Mouse (Mus musculus): ENCODE measurements around the gene Cend1. TPM values are rescaled to one million over a fixed set of nuclear protein-coding genes. Genes with fewer than 3 reads are reported as not detected.

Gene Cend1
- total RNA-seq, 4 experiments from 2014 or later: 0.78 to 1.7 (median 1.4) TPM

DNA sequence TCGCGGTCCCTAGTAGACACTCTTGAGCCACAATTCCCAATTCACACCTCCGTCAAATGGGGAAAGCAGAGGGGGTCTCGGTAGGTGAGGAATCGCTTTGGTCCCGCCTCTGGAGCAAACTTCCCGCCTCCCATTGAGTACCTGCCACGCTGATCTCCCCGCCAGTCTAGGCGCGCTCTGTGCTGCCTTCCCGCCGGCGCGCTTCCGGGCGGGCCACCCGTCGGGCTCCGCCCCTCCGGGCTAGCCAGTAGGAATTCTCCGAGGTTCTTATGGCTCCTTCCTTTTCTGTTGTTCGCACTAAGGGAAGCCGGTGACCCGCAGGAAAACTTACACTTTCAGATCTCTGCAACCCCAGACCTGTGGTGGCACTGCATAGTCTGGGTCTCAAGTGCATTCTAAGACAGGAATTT is 14.5 kb upstream of the Cend1 start, which contains the start of gene Pidd1:
Pidd1 (minus strand) TSS at position 198 of the 410 bp plus-strand sequence.
- DNase-seq (ENCODE audit: low spot score): no peak

DNA sequence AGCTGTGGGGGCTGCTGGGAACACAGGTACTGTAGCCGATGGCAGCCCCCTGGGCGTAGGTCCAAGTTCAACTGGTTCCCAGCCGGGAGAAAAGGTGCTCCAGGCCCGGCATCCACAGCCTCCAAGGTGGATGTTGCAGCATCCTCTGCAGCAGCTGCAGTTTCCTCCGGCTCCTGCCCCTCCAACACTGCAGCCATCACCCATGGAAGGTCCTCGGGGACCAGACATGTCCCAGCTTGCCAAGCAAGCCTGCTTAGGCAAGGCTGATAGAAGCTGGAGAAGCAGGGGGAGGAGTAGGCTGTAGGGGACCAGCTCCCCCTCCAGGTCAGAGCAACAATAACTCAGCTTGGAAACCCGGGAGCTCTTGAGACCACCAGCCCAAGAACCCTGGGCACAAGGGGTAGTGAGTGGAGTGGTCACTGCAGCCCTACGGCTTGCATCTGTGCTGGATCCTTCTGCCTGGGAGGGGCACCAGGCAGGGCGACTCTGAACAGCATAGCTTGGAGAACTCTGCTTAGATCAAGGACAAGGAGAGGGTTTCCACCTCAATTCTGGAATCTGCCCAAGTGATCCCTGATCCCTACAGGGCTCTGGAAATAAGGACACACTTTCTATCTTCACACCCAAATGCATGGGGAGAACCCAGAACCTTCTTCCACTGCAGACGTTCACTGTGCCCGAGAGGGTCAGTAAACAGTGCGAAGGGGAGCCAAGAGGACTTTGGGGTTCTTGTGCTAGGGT is 14.0 kb upstream of the Cend1 start:
- DNase-seq (ENCODE audit: low spot score): no peak

DNA sequence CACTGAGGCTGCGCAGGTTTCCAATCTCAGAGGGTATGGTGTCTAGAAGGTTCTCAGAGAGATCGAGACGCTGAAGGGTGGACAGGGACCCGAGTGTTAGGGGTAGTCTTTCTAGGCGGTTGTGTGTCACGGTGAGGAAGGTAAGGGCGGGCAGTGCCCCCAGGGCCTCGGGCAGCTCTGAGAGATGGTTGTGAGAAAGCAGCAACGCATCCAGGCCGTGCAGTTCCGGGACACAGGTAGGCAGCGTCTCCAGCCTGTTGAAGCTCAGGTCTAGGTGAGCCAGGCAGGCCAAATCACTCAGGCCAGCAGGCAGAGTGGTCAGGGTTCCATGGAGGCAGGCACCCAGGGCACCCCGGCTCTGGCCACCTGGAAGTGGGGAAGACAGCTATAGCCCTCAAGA is 12.9 kb upstream of the Cend1 start:
- no peak for DNase-seq (ENCODE audit: low spot score)

DNA sequence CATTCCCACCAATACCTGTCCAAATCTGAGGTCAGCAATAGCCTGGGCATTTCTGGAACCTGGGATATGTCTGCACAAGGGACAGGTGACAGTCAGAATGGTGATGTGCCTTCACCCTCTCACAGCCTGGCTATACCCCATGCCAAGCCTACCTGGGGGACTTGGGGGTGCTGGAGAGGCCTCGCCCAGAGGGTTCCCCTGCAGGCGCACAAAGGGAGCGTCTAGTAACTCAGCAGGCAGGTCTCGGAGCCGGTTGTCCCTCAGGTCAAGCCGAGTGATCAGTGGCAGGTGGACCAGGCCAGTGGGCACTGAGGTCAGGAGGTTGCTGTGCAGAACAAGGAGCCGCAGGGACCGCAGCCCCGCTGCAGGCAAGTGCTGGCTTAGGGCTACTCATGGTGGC is 12.2 kb upstream of the Cend1 start:
- no peak for DNase-seq (ENCODE audit: low spot score)

DNA sequence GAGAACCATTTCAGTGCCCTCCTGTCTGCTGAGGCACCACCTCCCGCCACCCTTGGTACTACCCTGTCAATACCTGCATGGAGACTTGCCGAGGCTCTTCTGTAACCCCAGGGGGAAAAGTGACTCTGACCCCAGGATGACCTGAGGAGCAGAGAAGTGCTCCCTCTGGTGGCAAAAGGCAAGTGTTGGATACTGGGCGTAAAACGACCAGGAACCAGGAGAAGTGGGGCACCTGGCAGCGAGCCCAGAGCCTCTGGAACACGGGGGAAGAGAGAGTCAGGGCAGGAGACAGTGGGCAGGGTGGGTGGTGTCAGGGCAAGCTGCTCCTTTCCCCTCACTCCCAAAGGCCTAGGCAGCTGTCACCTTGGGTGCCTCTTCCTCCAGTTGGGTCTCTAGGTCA is 11.3 kb upstream of the Cend1 start:
- no peak for DNase-seq (ENCODE audit: low spot score)

DNA sequence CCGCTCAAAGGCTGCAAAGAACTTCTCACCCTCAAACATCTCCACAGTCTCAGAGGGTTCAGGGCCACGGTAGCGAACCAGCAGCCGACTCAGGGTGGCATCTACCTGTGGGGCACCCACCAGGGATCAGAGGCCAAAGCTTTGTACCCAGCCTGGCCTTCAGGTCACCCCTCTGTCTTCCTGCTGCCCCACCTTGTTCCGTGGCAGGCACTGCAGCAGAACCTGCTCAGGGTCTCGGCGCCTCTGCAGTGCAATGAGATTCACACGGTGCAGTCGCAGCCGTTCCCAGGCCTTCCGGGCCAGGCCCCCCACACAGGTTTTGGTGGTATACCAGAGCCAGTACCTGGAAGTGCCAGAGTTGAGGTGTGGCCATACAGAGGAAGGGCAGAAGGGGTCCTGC is 10.5 kb upstream of the Cend1 start:
- DNase-seq (ENCODE audit: low spot score): no peak

DNA sequence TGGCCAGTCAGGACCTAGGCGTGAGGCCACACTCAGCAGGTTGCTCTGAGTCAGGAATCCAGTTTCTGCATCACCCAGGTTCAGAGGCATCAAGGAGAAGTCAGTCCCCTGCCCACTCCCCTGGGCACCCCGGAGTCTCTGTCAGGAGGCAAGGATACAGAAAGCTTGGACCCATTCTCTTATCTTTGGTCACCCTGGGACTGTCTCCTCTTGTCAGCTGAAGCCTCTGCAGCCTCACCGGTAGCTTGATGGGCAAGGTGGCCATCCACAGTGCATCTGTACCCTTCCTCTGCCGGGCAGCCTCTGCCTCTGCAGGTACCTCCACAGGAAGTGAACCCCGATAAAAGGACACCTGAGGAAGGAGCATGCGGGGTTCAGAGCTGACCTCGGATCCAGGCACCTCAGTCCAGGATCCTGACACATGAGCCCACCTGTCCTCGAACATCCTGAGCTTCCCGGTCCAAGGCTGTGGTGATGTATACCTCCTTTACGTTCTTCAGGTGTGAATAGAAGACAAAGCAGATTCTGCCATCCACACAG is 9.9 kb upstream of the Cend1 start:
- DNase-seq (ENCODE audit: low spot score): no peak

DNA sequence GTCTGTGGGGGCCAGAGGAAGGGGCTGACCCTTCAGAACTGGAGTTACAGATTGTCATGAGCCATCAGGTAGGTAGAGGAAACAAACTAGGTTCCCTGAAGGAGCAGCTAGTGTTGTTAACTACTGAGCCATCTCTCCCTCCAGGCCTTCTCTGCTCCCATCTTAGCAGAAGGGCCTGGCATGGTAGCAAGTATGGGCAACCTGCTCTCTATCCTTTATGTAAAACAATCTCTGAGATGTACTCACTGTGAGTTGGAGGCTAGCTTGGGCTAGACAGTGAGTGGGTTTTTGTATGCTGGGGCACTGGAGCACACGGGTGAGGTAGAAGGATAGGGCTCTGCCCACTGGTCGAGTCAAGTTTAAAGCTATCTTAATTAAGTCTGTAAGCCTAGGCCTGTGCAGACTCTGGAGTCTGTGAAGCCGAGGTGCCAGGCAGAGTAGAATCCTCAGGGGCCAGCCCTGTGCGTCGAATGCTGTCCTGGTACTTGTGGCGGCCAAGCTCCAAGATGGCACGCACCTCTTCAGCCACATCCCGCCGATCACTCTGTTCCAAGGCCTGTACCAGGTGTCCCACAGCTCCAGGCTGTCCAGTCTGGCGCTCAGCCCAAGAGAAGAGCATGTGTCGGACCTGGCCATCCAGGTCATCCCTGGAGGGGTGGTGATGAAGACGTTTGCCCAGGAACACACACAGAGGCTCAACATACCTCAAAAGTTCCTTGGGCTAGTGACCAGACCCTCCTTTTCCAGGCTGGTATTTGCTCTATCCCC is 9.1 kb upstream of the Cend1 start:
- DNase-seq (ENCODE audit: low spot score): no peak

DNA sequence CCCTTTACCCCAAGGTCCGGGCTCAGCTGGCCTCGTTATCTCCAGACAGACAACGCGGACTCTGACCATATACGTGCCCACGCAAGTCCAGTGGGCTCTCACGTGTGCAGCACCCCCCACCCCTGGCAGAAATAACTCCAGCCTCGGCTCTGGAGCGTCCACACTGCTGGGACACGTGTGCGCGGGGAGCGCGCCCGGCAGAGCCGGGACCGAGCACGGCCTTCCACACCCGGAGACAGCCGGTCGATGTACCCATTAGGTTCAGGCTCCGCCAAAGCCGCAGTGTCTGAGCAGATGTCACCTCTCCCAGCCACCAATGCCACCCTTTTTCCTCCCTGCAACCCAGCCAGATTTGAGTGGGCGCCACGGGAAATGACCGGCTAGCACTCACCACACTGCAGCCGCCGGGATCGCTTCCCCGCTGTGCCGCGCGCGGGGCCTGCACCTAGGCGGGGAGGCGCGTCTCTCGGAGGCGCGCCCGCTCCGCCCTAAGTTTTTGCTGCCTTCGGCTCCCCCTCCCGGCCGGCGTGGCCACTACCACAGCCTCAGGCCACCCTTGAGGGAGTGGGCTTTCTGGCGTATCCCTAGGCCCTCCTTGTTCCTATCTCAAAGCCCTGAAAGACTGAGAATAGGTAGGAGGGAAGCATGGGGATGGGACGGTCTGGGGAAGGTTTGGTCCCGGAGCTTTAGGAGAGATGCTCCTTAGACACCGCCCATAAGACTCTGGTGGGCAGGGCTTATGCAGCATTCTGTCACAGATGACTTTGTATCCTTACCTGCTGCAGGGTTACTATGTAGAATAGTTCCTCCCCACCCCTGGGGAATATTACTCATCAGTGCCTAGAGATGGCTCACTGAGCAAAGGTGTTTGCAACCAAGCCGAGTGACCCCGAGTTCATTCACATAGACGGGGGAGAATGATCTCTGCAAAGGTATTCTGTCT is 8.2 kb upstream of the Cend1 start, which contains the start of gene Slc25a22:
Slc25a22 (minus strand) TSS at position 715 of the 943 bp plus-strand sequence.
- peak; percentile 74 for DNase-seq (ENCODE audit: low spot score)

DNA sequence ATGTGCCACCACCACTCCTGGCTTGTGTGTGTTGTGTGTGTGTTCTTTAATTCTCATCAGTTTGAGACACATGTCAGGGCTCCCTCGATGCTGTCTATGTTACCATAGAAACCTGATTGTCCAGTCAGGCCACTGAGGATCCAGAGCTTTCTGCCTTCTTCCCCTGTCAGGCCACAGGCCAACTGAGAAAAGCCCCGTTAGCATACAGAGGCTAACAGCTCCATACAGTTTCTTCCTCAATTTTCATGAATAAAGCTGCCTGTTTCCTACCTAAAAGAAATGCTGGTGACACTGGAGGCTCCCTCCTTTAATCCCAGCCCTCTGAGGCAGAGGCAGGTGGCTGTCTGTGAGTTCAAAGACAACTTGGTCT is 7.2 kb upstream of the Cend1 start:
- no peak for DNase-seq (ENCODE audit: low spot score)

DNA sequence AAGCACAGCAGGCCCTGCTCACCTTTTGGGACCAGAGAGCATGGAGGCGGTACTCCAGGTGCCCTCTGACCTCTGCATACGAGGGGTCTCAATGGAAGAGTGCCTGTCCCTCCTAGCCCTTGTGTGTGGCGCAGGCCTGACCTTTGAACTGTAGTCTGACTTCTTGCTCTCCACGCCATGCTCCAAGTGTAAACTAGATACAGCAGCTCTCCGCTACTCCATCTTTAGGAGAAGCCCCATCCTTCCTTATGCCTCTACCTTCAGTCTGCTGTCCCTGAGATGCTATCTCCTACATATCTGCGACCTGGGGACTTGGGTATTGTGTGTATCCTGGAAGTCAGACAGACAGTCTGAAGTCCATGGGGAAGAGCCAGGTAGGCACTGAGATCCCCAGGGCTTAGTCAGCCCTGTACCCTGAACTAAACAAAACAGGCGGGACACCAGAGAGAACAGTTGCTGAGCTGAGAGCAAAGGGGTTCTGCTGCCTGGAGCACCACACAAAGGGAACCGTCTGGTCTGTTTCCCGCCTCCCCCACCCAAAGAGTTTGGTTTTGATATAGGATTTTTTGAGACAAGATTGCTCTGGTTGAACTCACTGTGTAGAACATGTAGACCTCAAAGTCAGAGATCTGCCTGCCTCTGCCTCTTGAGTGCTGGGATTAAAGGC is 6.7 kb upstream of the Cend1 start:
- no peak for DNase-seq (ENCODE audit: low spot score)

DNA sequence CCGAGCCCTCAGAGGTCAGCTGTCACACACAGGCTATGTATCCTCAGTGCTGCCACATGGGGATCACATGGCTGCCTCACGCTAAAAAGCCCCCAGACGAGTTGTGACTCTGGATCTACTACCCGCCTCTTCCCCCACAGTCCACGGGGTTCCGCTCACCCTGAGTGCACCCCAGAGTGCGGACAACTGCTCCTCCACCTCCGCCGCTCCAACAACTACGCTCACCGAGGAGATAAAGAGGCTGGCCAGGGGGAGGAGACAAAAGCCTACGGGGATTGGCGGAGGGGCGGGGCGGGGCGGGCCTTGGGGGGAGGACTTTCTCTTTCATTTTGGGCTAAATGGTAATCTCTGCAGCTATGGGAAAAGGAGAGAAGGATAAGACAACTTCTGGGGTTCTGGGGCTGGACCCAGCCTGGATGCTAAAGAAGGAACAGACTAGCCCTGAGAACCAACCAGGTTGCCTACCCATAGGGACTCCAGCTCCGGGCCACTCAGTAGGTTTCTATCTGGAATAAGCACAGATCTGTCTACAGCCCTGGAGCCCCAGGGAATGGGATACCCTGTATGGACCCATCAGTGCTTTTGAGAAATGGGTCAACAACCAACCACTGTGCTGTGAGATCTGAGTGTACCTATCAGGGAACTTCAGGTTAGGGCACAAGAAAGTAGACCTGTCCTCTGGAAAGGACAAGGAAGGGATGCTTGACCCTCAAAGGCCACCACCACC is 6.0 kb upstream of the Cend1 start:
- DNase-seq (ENCODE audit: low spot score): peak; percentile 55

DNA sequence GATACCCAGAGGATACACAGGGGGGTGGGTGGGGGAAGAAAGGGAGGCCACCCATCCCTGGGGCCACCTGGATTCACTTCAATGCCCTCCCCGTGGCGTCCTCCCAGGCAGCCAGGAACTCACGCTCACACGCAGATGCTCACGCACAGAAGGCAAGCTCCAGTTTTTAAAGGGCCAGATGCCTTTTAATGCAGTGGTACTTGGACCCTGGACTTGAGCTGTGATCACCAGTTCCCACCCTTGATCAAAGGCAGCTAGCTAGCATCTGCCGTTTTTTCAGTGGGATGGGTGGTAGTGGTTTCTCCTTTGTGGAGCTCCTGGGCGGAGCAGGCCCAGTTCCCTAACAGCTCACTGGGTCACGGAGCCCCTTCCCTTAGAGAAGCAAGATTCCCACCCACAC is 5.2 kb upstream of the Cend1 start:
- DNase-seq (ENCODE audit: low spot score): peak; percentile 65

DNA sequence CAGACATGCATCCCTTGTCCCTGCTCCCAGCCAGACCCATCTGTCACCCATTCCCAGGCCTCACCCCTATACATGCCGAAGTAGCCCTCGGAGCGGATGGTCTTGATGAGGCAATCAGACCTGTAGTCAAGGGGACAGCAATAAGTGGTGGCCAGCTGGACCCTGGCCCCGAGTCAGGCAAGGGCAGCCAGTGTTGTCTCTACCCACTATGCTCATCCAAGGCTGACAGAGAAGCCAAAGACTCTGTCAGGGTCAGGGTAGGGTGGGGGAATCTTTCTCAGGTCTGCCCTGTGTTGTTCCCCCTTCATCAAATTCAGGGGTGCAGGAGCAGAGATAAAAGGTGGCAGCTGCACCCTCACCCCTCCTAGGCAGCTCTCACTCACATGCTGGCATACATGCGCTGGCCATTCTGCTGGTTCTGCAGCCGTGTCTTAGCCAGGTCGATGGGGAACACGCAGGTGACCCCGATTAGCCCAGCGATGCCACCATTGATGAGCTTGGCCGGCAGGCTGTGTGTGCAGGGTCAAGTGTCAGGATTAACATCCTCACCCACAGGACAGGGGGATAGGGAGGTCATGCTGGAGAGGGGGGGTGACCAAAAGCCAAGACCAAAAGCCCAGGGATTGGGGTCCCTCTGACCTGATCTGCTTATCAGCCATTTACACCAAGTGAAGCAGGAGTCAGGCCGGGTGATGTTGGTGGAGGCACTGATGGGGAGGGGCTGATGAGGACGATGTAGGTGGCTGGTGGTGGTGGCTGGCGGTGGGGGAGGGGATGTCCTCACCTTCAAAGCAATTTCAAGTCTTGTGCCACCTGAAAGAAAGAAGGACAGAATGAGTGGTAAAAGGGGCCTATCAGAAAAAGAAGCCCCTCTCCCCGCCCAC is 4.5 kb upstream of the Cend1 start:
- DNase-seq (ENCODE audit: low spot score): no peak

DNA sequence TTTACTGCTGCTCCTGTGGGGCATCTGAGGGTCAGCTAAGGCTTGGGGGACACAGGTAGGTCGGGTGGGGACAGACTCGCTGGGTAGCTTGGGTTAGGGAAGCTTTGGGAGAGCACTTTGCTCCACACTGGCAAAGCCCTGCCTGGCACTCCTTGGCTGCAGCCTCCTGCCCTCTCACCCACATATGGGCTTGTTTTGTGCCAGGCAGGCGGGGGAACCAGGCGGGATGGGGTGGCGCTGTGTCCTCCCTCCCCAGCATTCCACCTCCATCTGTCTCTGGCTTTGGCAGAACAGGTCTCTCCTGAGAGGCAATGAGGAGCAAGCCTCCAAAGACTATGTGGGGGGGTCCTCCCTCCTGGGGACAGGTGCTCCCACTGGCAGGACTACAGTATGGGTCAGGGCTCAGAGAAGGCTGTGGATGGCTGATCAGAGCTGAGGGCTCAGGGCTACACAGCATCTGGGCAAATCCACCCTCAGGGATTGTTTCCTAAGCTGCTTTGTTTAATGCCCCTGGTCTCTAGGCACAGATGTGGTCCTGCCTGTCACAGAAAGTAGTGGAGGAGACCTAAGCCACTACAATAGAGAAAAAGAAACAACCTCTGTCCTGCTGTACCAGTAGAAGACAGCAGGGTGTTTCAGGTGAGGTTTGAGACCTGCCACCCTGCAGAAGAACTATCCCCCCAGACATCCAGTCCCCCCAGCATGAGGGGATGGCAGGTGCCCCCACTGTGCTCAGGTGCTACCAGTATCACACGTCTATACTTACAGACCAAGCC is 3.6 kb upstream of the Cend1 start:
- DNase-seq (ENCODE audit: low spot score): peak; percentile 53

DNA sequence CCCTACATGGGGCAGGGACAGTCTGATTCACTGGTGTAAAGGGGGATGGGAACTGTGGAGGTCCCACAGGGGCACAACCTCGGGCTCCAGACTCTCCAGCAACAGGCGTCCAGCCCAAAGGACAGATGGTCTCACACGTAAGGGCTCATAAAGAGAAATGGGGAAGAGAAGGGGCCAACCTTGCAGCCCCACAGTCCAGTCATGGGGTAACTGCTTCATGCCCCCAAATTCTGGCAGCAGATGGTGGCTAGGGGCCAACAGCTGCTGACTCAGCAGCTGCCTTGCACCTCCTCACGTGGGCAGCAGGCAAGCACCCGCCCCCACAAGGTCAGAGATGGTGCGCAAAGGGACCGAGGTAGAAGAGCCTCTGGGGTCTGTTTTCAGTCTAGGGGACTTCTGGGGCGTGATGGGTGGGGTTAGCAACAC is 2.9 kb upstream of the Cend1 start:
- DNase-seq (ENCODE audit: low spot score): peak; percentile 38

DNA sequence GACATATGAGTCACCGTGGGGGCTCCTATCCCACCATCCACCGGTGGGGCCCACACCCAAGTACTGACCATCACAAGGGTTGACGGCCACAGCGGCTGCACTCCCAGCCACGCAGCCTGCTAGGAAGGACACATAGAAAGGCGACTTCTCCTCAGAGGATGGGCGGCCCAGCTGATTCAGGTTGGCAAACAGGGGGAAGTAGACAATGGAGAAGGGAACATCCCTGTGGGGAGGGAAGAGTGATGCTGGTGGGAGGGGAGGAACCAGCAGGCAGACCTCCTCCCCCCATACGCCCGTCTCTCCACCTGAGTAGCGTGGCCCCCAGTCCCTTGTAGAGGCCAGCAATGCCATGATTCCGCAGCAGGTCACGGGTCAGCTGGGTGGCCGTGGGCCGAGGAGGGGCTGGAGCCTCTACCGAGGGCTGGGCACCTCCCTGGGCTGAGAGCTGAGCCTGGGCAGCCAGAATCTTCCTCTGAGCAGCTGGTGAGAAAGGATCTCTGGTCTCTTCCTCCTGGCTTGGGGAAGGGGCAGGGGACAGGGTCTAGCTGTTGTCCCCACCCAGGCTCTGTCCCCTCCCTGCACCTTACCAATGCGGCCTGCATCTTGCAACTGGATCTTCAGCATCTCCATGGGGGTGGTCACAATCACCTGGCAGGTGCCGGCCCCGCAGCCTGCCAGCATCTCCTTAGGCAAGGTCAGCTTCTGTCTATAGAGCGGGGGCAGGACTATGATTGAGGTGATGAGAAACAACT is 2.3 kb upstream of the Cend1 start:
- DNase-seq (ENCODE audit: low spot score): no peak
